Mouse (Mus musculus) neural tube, embryonic 11.5 days (tissue): ENCODE data around the gene Cd101. TPM values are rescaled to one million over a fixed set of nuclear protein-coding genes. Genes with fewer than 3 reads are reported as not detected.

ENCODE experiments used
- ATAC-seq: fragments of 200-750 bp; cut with Nextera tagmentation; 2 replicates; pipeline ENCODE4 v1.8.0; 2017; ENCODE audit warnings: moderate number of reproducible peaks, mild to moderate bottlenecking, moderate TSS enrichment, moderate library complexity; ENCODE audit not compliant: insufficient read depth, low FRiP score, low TSS enrichment
- DNase-seq: peaks from one replicate; pipeline ENCODE4 v3.0.0-alpha.2; 2015; ENCODE audit warnings: low spot score
- H3K27ac ChIP-seq: fragments of 300-500 bp; sonication (generic); 2 replicates; pipeline ENCODE4 v1.5.1; 2014; ENCODE audit warnings: low read depth, mild to moderate bottlenecking, low read length
- H3K27me3 ChIP-seq: fragments of 300-500 bp; sonication (generic); 2 replicates; pipeline ENCODE4 v1.6.1; 2014; ENCODE audit warnings: mild to moderate bottlenecking, low read length, mixed read lengths; ENCODE audit not compliant: control insufficient read depth, insufficient read depth
- H3K36me3 ChIP-seq: fragments of 300-500 bp; sonication (generic); 2 replicates; pipeline ENCODE4 v1.6.1; 2014; ENCODE audit warnings: mild to moderate bottlenecking, low read length, moderate library complexity, mixed read lengths; ENCODE audit not compliant: control insufficient read depth, insufficient read depth
- H3K4me1 ChIP-seq: fragments of 300-500 bp; sonication (generic); 2 replicates; pipeline ENCODE4 v1.6.1; 2014; ENCODE audit warnings: low read length, mixed read lengths; ENCODE audit not compliant: control insufficient read depth, insufficient read depth
- H3K4me2 ChIP-seq: fragments of 300-500 bp; sonication (generic); 2 replicates; pipeline ENCODE4 v1.6.1; 2014; ENCODE audit warnings: low read depth, mild to moderate bottlenecking, moderate library complexity
- H3K4me3 ChIP-seq: fragments of 300-500 bp; sonication (generic); 2 replicates; pipeline ENCODE4 v1.5.1; 2014; ENCODE audit warnings: low read depth, low read length
- H3K9ac ChIP-seq: fragments of 300-500 bp; sonication (generic); 2 replicates; pipeline ENCODE4 v1.6.1; 2014; ENCODE audit warnings: mild to moderate bottlenecking, low read length
- H3K9me3 ChIP-seq: fragments of 300-500 bp; sonication (generic); 2 replicates; pipeline ENCODE4 v1.6.1; 2016; ENCODE audit warnings: low read length; ENCODE audit not compliant: control insufficient read depth
- WGBS: fragments of 180-500 bp; shearing (Covaris S2); extraction: QIAGEN DNeasy Blood & Tissue Kit; methylation state at CpG from one replicate; pipeline ENCODE4 v1.1.7; 2014; 5-methylcytosine and 5-hydroxymethylcytosine counted together
- polyA plus RNA-seq: library from polyadenylated mRNA; unstranded; fragments of >200 nt; fragmentation: Nextera tagmentation; extraction: Ambion mirVana; gene quantifications from 2 replicates; pipeline ENCODE4 v1.2.1, GENCODE M21; 2014

The Cd101 gene
- polyA plus RNA-seq, 1 experiment from 2014 or later, result 0.11 TPM

- Histone ChIP-seq H3K4me3 (no peak overlapping the region), H3K27ac (no peak overlapping the region), H3K4me2 (no peak overlapping the region), H3K9me3 (no peaks in the 10 kb centered on the region), H3K9ac (no peak overlapping the region), H3K36me3 (peaks cover 2% of the 10 kb centered on the region; the same call in 1 of the 2 replicates), H3K4me1 (no peaks in the 10 kb centered on the region), H3K27me3 (no peaks in the 10 kb centered on the region)
- DNase-seq (no peak), ATAC-seq (no peak)
- 85% methylated on average over 2 of the region's 2 CpGs for WGBS
These were observed 19.4 kb upstream of the Cd101 start for GRCm38 (mm10) chr3:101048781-101049180.

GRCm38 (mm10) chr3:101047586-101048275, 18.4 kb upstream of the Cd101 start:
- Histone ChIP-seq H3K4me2 (no peak overlapping the region), H3K27ac (no peak overlapping the region), H3K36me3 (peaks cover 2% of the 10 kb centered on the region; the same call in 1 of the 2 replicates), H3K4me1 (no peaks in the 10 kb centered on the region), H3K27me3 (no peaks in the 10 kb centered on the region), H3K4me3 (no peak overlapping the region), H3K9me3 (no peaks in the 10 kb centered on the region), H3K9ac (no peak overlapping the region)
- ATAC-seq (no peak), DNase-seq (no peak)
- 93% methylated on average over 15 of the region's 15 CpGs for WGBS

- WGBS, result 94% methylated on average over 15 of the region's 15 CpGs
- ATAC-seq (no peak), DNase-seq (no peak)
- H3K4me3 ChIP-seq, result no peak overlapping the region
- H3K9me3 ChIP-seq, result no peaks in the 10 kb centered on the region
- H3K27me3 ChIP-seq, result no peaks in the 10 kb centered on the region
- no peak overlapping the region for H3K4me2 ChIP-seq
- no peak overlapping the region for H3K27ac ChIP-seq
- no peaks in the 10 kb centered on the region for H3K4me1 ChIP-seq
- H3K36me3 ChIP-seq, result peaks cover 2% of the 10 kb centered on the region; the same call in 1 of the 2 replicates
- H3K9ac ChIP-seq, result no peak overlapping the region
These were observed 16.1 kb upstream of the Cd101 start for GRCm38 (mm10) chr3:101045431-101045830.

GRCm38 (mm10) chr3:101044686-101045085, 15.3 kb upstream of the Cd101 start:
- no peak overlapping the region for H3K4me2 ChIP-seq
- no peaks in the 10 kb centered on the region for H3K4me1 ChIP-seq
- no peaks in the 10 kb centered on the region for H3K27me3 ChIP-seq
- ATAC-seq (no peak), DNase-seq (no peak)
- no peak overlapping the region for H3K4me3 ChIP-seq
- H3K36me3 ChIP-seq, result peaks cover 2% of the 10 kb centered on the region; the same call in 1 of the 2 replicates
- no peaks in the 10 kb centered on the region for H3K9me3 ChIP-seq
- H3K9ac ChIP-seq, result no peak overlapping the region
- H3K27ac ChIP-seq, result no peak overlapping the region
- 87% methylated on average over 6 of the region's 6 CpGs for WGBS

GRCm38 (mm10) chr3:101041997-101042396, 12.6 kb upstream of the Cd101 start:
- ATAC-seq, result no peak
- Histone ChIP-seq H3K4me1 (no peaks in the 10 kb centered on the region), H3K4me2 (no peak overlapping the region), H3K9ac (no peak overlapping the region), H3K27me3 (no peaks in the 10 kb centered on the region), H3K4me3 (no peak overlapping the region), H3K36me3 (no peaks in the 10 kb centered on the region; the same call in 1 of the 2 replicates), H3K9me3 (no peaks in the 10 kb centered on the region), H3K27ac (no peak overlapping the region)
- WGBS, result 57% methylated on average over 7 of the region's 7 CpGs
- DNase-seq, result no peak

GRCm38 (mm10) chr3:101037984-101038545, 8.7 kb upstream of the Cd101 start:
- Histone ChIP-seq H3K27me3 (no peaks in the 10 kb centered on the region), H3K36me3 (no peaks in the 10 kb centered on the region), H3K9ac (no peak overlapping the region), H3K9me3 (no peaks in the 10 kb centered on the region), H3K4me2 (no peak overlapping the region), H3K4me3 (no peak overlapping the region), H3K4me1 (no peaks in the 10 kb centered on the region), H3K27ac (no peak overlapping the region)
- WGBS, result 89% methylated on average over 5 of the region's 5 CpGs
- DNase-seq (no peak), ATAC-seq (no peak)

GRCm38 (mm10) chr3:101036001-101036400, 6.6 kb upstream of the Cd101 start:
- no peaks in the 10 kb centered on the region for H3K36me3 ChIP-seq
- H3K4me3 ChIP-seq, result no peak overlapping the region
- ATAC-seq (no peak), DNase-seq (no peak)
- no peak overlapping the region for H3K9ac ChIP-seq
- no peaks in the 10 kb centered on the region for H3K9me3 ChIP-seq
- no peaks in the 10 kb centered on the region for H3K4me1 ChIP-seq
- WGBS, result 95% methylated on average over 2 of the region's 2 CpGs
- no peak overlapping the region for H3K27ac ChIP-seq
- H3K27me3 ChIP-seq, result no peaks in the 10 kb centered on the region
- H3K4me2 ChIP-seq, result no peak overlapping the region

GRCm38 (mm10) chr3:101034509-101034908, 5.2 kb upstream of the Cd101 start:
- no peak overlapping the region for H3K27ac ChIP-seq
- WGBS, result 88% methylated on average over 9 of the region's 9 CpGs
- DNase-seq (no peak), ATAC-seq (no peak)
- H3K36me3 ChIP-seq, result no peaks in the 10 kb centered on the region
- no peaks in the 10 kb centered on the region for H3K4me1 ChIP-seq
- no peak overlapping the region for H3K9ac ChIP-seq
- H3K9me3 ChIP-seq, result no peaks in the 10 kb centered on the region
- H3K4me2 ChIP-seq, result no peak overlapping the region
- H3K27me3 ChIP-seq, result no peaks in the 10 kb centered on the region
- H3K4me3 ChIP-seq, result no peak overlapping the region

GRCm38 (mm10) chr3:101033644-101034043, 4.3 kb upstream of the Cd101 start:
- no peaks in the 10 kb centered on the region for H3K36me3 ChIP-seq
- H3K9ac ChIP-seq, result no peak overlapping the region
- H3K4me3 ChIP-seq, result no peak overlapping the region
- ATAC-seq (no peak), DNase-seq (no peak)
- no peaks in the 10 kb centered on the region for H3K4me1 ChIP-seq
- no peaks in the 10 kb centered on the region for H3K9me3 ChIP-seq
- WGBS, result 64% methylated on average over 4 of the region's 4 CpGs
- H3K27me3 ChIP-seq, result no peaks in the 10 kb centered on the region
- H3K4me2 ChIP-seq, result no peak overlapping the region
- H3K27ac ChIP-seq, result no peak overlapping the region
